Mouse (Mus musculus): ENCODE measurements around the gene Kbtbd4. TPM values are rescaled to one million over a fixed set of nuclear protein-coding genes. Genes with fewer than 3 reads are reported as not detected.

Gene Kbtbd4
- total RNA-seq, 2 experiments from 2014 or later: 37.5 to 43.6 TPM

DNA sequence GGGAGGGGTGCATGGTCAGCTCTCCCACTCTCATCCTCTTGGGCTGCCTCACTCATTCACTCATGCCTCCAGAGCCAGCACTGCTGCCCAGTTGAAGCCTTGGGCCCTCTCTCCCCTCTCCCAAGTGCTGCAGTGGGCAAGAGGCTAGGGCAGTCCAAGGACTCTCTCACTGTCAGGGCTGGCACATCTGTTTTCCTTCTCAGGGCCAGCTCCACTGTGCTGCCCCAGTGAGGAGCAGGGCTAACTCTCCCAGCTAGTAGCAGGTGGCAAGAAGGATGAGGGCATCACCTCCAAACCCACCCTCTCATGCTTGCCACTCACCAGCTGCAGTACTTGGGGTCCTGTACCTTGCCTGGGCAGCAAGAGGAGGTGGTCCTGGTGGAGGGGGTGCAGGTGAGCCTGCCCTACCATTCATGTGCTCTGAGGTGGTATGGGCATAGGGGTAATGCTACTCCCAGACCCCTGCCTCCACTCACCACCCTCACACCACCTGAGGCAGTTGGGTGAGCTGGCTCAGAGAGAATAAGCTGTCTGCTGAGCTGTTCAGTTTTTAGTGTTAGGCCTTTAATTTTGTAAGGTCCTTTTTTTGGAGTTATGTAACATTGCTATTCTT is 46.1 kb downstream of the Kbtbd4 start:
- intact Hi-C loops (cut with DNase I): no loop called here

DNA sequence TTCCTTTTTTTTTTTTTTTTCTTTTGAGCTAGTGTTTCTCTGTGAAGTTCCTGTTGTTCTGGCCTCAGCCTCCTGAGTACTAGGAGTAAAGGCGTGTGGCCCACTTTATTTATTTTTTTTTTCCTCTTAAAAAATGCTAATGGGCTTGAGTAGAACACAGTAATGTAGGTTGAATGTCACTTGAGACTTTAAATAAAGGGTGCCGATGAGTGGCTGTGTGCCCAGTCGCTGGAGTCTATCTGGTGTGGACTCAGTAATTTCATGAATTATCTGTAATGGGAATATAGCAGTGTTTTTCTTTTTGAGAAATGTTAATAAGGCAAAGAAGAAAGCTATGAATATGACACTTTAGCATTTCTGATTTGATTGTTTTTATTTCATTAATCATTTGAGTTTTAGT is 48.9 kb downstream of the Kbtbd4 start:
- DNase-seq: no peak
- intact Hi-C loops (cut with DNase I): no loop called here

More for the DNA sequence above, 46.1 kb downstream of the Kbtbd4 start:
- no peak for DNase-seq

DNA sequence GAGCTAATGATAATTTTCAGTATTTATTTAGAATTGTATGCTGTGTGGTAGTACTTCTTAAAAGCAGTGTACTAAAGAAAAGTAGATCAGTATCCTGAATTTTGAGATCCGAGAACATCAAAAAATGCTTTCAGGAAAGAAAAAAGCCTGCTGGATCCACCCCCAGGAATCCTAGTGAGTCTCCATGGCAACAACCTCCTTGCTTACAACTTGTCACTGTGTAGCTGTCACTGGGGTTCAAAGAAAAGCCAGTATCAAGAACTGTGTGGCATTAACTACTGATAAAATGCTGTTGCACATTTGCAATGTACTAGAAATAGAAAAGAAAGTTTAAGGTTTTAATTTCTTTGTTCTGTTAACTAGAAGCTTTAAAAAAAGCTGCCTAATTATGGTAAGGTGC is 51.5 kb downstream of the Kbtbd4 start:
- peak; percentile 6 for DNase-seq
- intact Hi-C loops (cut with DNase I): no loop called here

DNA sequence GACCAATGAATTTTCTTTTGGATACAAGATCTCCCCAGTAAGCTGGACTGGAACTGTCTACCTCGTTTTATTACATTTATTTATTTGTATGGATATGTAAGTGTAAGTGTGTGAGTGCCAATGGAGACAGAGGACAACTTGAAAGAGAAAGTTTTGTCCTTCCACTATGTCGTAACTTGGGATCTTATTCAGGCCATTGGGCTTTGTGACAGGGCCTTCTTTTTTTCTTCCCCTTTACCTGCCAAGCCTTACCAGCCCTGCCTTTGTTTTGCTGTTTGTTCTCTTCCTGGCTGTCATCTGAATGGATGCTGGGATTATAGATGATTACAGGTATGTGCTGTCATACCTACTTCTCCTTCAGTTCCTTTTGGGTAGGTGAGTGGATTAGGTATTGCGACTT is 54.3 kb downstream of the Kbtbd4 start:
- intact Hi-C loops (cut with DNase I): no loop called here
- no peak for DNase-seq

DNA sequence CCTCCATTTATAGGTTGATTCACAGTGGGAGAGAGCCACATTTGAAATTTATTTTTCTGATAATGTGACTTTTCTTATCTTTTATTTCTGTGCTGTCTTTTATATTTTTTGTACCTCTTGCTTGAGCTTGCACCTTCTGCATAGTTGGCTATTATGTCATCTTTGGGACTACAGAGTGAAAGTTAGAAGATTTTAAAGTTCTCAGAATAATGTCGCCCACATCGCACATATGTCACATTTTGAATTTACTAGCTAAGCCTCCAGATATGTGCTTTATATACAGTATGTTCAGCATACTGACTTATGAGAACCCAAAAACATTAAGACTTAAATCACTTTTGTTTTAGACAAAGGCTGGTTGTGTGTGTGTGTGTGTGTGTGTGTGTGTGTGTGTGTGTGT is 55.5 kb downstream of the Kbtbd4 start:
- DNase-seq: no peak
- intact Hi-C loops (cut with DNase I): no loop called here

Other genes starting within 250 kb of the Kbtbd4 start
- 10 to 100 TPM; 26.6 to 29.0 TPM for gene Nup160, start 227.5 kb upstream of the Kbtbd4 start, total RNA-seq (2021)
- gene Fnbp4, start 159.4 kb upstream of the Kbtbd4 start, total RNA-seq (2021): 100 to 1,000 TPM; 103 to 116 TPM
- gene Agbl2, start 122.0 kb upstream of the Kbtbd4 start, total RNA-seq (2021): under 1 TPM; 0.36 to 0.66 TPM
- gene Mtch2, start 57.6 kb upstream of the Kbtbd4 start, total RNA-seq (2021): 100 to 1,000 TPM; 141 to 148 TPM
- 100 to 1,000 TPM; 143 TPM for gene C1qtnf4, start 18.9 kb upstream of the Kbtbd4 start, total RNA-seq (2021)
- 100 to 1,000 TPM; 158 to 162 TPM for gene Ndufs3, start 87 bp downstream of the Kbtbd4 start, total RNA-seq (2021)
- gene Celf1, start 35.6 kb downstream of the Kbtbd4 start, total RNA-seq (2021): 100 to 1,000 TPM; 133 to 142 TPM
- gene Rapsn, start 130.9 kb downstream of the Kbtbd4 start, total RNA-seq (2021): not detected
- gene Psmc3, start 149.3 kb downstream of the Kbtbd4 start, total RNA-seq (2021): 100 to 1,000 TPM; 190 to 192 TPM
- gene Slc39a13, start 165.7 kb downstream of the Kbtbd4 start, total RNA-seq (2021): 10 to 100 TPM; 30.6 to 41.6 TPM
- 1 to 10 TPM; 3.0 to 3.2 TPM for gene Spi1, start 177.7 kb downstream of the Kbtbd4 start, total RNA-seq (2021)
- gene Mybpc3, start 213.4 kb downstream of the Kbtbd4 start, total RNA-seq (2021): not detected